Mouse (Mus musculus): Measurements from ENCODE around the gene Sult4a1.

GRCm38 (mm10) chr15:84056083-84056482, 49.5 kb downstream of the Sult4a1 start:
- no peak; the same call in 1 of the 2 replicates for TF ChIP-seq CTCF (IDR thresholded peaks at IDR 0.05; ENCODE audit: borderline replicate concordance, insufficient read depth, low read depth, low read length)
- TF ChIP-seq POLR2A (IDR thresholded peaks at IDR 0.05; ENCODE audit: borderline replicate concordance, insufficient read depth, low read length) = no peak

Data from cerebellum, adult 2 months (tissue).